Mouse (Mus musculus) forebrain, embryonic 16.5 days (tissue): Measurements from ENCODE around the gene Hps6. TPM values are rescaled to one million over a fixed set of nuclear protein-coding genes. Genes with fewer than 3 reads are reported as not detected.
A peak's percentile ranks its signal among the peaks of the same experiment; 100 is the strongest.
"Not testable (repeated sequence)": the region's sequence is repeated elsewhere in the genome, so short reads cannot be mapped to it uniquely, and the experiment has no call there.

Experiments
- ATAC-seq: fragments of 200-750 bp; cut with Nextera tagmentation; 2 replicates; pipeline ENCODE4 v1.8.0; 2017; ENCODE audit warnings: mild to moderate bottlenecking, moderate library complexity
- H3K27ac ChIP-seq: fragments of 300-500 bp; sonication (generic); 2 replicates; pipeline ENCODE4 v1.5.1; 2014; ENCODE audit warnings: low read length, control low read depth
- H3K27me3 ChIP-seq: fragments of 300-500 bp; sonication (generic); replicated peaks from 2 replicates; pipeline ENCODE4 v1.6.1; 2014; ENCODE audit warnings: low read length; ENCODE audit not compliant: control insufficient read depth, insufficient read depth
- H3K36me3 ChIP-seq: fragments of 300-500 bp; sonication (generic); 2 replicates; pipeline ENCODE4 v1.6.1; 2014; ENCODE audit not compliant: control insufficient read depth, insufficient read depth
- H3K4me1 ChIP-seq: fragments of 300-500 bp; sonication (generic); replicated peaks from 2 replicates; pipeline ENCODE4 v1.6.1; 2014; ENCODE audit warnings: low read length; ENCODE audit not compliant: control insufficient read depth, insufficient read depth
- H3K4me2 ChIP-seq: fragments of 300-500 bp; sonication (generic); 2 replicates; pipeline ENCODE4 v1.6.1; 2014; ENCODE audit warnings: mild to moderate bottlenecking, low read length, control low read depth
- H3K4me3 ChIP-seq: fragments of 300-500 bp; sonication (generic); replicated peaks from 2 replicates; pipeline ENCODE4 v1.5.1; 2014; ENCODE audit warnings: mild to moderate bottlenecking, low read length, control low read depth
- H3K9ac ChIP-seq: fragments of 300-500 bp; sonication (generic); replicated peaks from 2 replicates; pipeline ENCODE4 v1.6.1; 2014; ENCODE audit warnings: low read depth, low read length, control low read depth
- H3K9me3 ChIP-seq: fragments of 300-500 bp; sonication (generic); 2 replicates; pipeline ENCODE4 v1.6.1; 2016; ENCODE audit warnings: low read length; ENCODE audit not compliant: control insufficient read depth
- WGBS: fragments of 180-500 bp; shearing (Covaris S2); extraction: QIAGEN DNeasy Blood & Tissue Kit; methylation state at CpG from one replicate; pipeline ENCODE4 v1.1.7; 2014; 5-methylcytosine and 5-hydroxymethylcytosine counted together
- polyA plus RNA-seq: library from polyadenylated mRNA; unstranded; fragments of >200 nt; fragmentation: Nextera tagmentation; extraction: Ambion mirVana; gene quantifications from 2 replicates; pipeline ENCODE4 v1.2.1, GENCODE M21; 2015

The Hps6 gene
- polyA plus RNA-seq: 3.4 and 3.7 TPM in 2 replicates

DNA sequence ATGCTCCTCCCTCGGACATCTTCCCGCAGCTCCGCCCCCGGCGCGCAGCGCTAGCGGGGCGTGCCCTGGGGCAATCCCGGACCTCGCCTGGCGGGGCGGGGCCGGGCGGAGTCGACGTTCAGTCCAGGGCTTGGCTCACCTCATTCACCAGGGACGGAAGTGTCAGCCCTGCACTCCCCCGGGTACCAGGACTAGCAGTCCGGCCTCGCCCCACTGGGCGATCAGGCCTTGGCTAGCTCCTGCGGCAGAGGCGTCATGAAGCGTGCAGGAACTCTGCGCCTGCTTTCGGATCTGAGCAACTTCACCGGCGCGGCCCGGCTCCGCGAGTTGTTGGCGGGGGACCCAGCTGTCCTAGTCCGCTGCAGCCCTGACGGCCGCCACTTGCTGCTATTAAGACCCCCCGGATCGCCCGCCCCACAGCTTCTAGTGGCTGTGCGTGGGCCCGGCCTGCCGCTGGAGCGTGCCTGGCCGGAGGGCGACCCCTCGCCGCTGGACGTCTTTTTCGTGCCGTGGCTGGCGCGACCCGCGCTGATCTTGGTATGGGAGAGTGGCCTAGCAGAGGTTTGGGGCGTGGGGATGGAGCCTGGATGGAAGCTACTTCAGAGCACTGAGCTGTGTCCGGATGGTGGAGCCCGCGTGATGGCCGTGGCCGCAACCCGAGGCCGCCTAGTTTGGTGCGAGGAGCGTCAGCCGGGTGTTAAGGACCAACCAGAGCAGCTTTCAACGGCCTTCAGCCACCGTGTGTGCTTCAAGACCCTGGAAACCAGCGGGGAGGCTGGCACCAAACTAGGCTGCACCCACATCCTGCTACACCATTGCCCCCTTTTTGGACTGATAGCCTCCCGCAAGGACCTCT is at the start of gene Hps6:
Gene Hps6, plus strand, starts transcription at position 138 of the 856 bp plus-strand sequence.
- 2% methylated on average over 70 of the region's 70 CpGs for WGBS
- H3K27ac ChIP-seq: no peak within 1 kb of the TSS
- ATAC-seq: peak; percentile 49; the same call in 1 of the 2 replicates
- peaks cover 7% of the 10 kb centered on the region for H3K4me1 ChIP-seq
- H3K27me3 ChIP-seq: 0 out of 2 replicates have a peak, but pooled peaks cover 2% of the 10 kb centered on the region
- H3K4me2 ChIP-seq: peak within 1 kb of the TSS; percentile 98
- H3K9me3 ChIP-seq: no peaks in the 10 kb centered on the region
- H3K36me3 ChIP-seq: no peaks in the 10 kb centered on the region
- H3K9ac ChIP-seq: peak within 1 kb of the TSS; percentile 68
- peak within 1 kb of the TSS; percentile 63 for H3K4me3 ChIP-seq

GRCm38 (mm10) chr19:45956736-45957135 is 46.6 kb upstream of the Hps6 start:
- Histone ChIP-seq H3K27ac (no peak overlapping the region), H3K4me1 (no peaks in the 10 kb centered on the region), H3K4me2 (no peak overlapping the region), H3K4me3 (no peak overlapping the region), H3K27me3 (no peaks in the 10 kb centered on the region), H3K9ac (no peak overlapping the region), H3K36me3 (peaks cover 6% of the 10 kb centered on the region; the same call in 1 of the 2 replicates), H3K9me3 (no peaks in the 10 kb centered on the region)
- ATAC-seq: no peak
- WGBS: 92% methylated on average over 7 of the region's 7 CpGs

DNA sequence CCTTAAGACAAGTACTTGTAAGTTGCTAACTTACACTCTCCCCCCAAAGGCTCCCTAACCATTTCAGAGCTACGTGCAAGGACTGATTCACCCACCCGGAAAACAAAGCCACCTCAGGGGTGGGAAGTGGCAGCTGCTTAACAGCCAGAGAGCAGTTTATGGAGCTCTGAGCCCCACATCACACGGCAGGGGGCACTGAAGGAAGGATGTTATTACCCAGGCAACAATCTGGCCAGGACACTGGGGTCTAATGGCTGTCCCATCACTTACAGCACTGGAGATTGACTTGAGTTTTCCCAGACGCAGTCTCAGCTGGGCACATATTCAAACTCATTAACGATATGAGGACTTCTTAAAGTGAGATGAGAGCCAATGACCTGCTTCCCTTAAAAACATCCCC is 42.5 kb upstream of the Hps6 start:
- H3K4me2 ChIP-seq: no peak overlapping the region
- no peaks in the 10 kb centered on the region for H3K9me3 ChIP-seq
- H3K9ac ChIP-seq: no peak overlapping the region
- no peaks in the 10 kb centered on the region for H3K27me3 ChIP-seq
- peaks cover 6% of the 10 kb centered on the region; the same call in 1 of the 2 replicates for H3K36me3 ChIP-seq
- ATAC-seq: no peak
- no peak overlapping the region for H3K27ac ChIP-seq
- no peaks in the 10 kb centered on the region for H3K4me1 ChIP-seq
- H3K4me3 ChIP-seq: no peak overlapping the region
- WGBS: 32% methylated on average over 5 of the region's 5 CpGs

GRCm38 (mm10) chr19:45984379-45984778 is 18.9 kb upstream of the Hps6 start:
- no peaks in the 10 kb centered on the region for H3K27me3 ChIP-seq
- H3K9ac ChIP-seq: no peak overlapping the region
- H3K9me3 ChIP-seq: no peaks in the 10 kb centered on the region
- H3K4me1 ChIP-seq: no peaks in the 10 kb centered on the region
- no peak overlapping the region for H3K27ac ChIP-seq
- no peaks in the 10 kb centered on the region; the same call in 1 of the 2 replicates for H3K36me3 ChIP-seq
- ATAC-seq: no peak
- no peak overlapping the region for H3K4me2 ChIP-seq
- H3K4me3 ChIP-seq: no peak overlapping the region

- Histone ChIP-seq H3K9ac (no peak overlapping the region), H3K9me3 (no peaks in the 10 kb centered on the region), H3K4me2 (no peak overlapping the region), H3K27me3 (no peaks in the 10 kb centered on the region), H3K4me1 (no peaks in the 10 kb centered on the region), H3K36me3 (no peaks in the 10 kb centered on the region; the same call in 1 of the 2 replicates), H3K27ac (no peak overlapping the region), H3K4me3 (no peak overlapping the region)
- ATAC-seq: no peak
- whole genome bisulfite sequencing: 97% methylated on average over 3 of the region's 3 CpGs
These were observed 15.1 kb upstream of the Hps6 start for GRCm38 (mm10) chr19:45988238-45988637.

DNA sequence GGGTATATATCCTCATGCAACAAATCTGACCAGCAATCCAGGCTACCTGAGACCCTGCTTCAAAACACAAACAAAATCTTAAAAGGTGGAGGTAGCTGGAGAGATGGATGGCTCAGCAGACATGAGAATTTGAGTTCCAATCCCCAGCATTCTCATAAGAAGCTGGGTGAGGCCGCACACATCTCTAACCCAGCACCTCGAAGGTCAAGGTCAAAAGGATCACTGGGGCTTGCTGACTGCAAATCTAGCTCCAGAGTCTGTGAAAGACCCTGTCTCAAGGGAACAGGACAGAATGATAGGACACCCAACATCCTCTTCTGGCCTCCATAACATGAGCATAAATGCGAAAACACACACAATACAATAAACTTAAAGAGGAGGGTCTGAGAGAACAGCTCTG is 12.1 kb upstream of the Hps6 start:
- no peaks in the 10 kb centered on the region for H3K9me3 ChIP-seq
- no peak for ATAC-seq
- no peak overlapping the region for H3K4me3 ChIP-seq
- H3K27me3 ChIP-seq: no peaks in the 10 kb centered on the region
- no peak overlapping the region for H3K9ac ChIP-seq
- H3K4me2 ChIP-seq: no peak overlapping the region
- H3K4me1 ChIP-seq: no peaks in the 10 kb centered on the region
- H3K27ac ChIP-seq: no peak overlapping the region
- no peaks in the 10 kb centered on the region; the same call in 1 of the 2 replicates for H3K36me3 ChIP-seq
- WGBS: 99% methylated on average over 3 of the region's 3 CpGs

GRCm38 (mm10) chr19:45993441-45993840 is 9.9 kb upstream of the Hps6 start:
- WGBS: 90% methylated on average over 6 of the region's 6 CpGs
- not testable (repeated sequence) for H3K27me3 ChIP-seq, H3K4me3 ChIP-seq, H3K4me1 ChIP-seq, H3K9me3 ChIP-seq, H3K36me3 ChIP-seq, ATAC-seq, H3K9ac ChIP-seq, H3K27ac ChIP-seq, H3K4me2 ChIP-seq

DNA sequence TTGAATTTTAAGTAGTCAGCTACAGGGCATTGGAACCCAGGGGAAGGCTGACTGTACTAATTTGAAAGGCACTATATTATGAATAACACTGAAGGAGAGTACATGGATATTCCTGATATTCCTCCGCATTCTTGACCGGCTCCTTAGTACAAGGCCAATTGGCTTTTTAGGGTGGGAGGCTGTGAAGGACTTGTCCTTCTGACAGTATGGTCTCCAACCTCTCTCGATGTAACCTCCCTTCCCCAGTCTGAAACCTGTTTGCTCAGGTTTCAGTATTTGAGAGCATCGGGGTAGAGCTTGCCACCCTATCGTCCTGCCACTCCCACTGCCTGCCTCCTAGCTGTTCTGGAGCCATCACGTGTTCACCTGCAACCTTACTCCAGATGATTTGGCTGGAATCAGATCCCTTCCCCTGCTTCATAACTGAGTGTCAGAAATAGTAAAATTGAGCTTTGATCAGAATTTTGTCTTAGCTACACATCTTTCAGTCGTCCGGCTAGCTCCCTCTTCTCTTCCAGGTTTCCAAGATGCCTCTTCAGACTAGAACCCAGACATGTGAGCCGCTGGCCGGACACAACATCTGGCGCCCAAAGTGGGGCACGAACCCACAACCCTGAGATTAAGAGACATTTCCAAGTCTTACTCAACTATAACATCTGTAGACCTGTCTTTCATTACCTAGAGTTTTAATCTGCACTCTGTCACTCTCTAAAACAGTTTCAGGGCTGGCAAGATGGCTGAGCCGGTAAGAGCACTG is 9.1 kb upstream of the Hps6 start:
- H3K9ac ChIP-seq: no peak overlapping the region
- H3K27ac ChIP-seq: no peak overlapping the region
- no peak for ATAC-seq
- WGBS: 97% methylated on average over 13 of the region's 13 CpGs
- H3K27me3 ChIP-seq: no peaks in the 10 kb centered on the region
- no peak overlapping the region for H3K4me3 ChIP-seq
- no peaks in the 10 kb centered on the region for H3K9me3 ChIP-seq
- H3K4me1 ChIP-seq: peaks cover 5% of the 10 kb centered on the region
- no peaks in the 10 kb centered on the region for H3K36me3 ChIP-seq
- H3K4me2 ChIP-seq: no peak overlapping the region

- Histone ChIP-seq H3K9me3 (no peaks in the 10 kb centered on the region), H3K9ac (peak overlapping the region; percentile 90), H3K4me2 (peak overlapping the region; percentile 66), H3K27me3 (no peaks in the 10 kb centered on the region), H3K27ac (no peak overlapping the region), H3K36me3 (no peaks in the 10 kb centered on the region), H3K4me3 (peak overlapping the region; percentile 84), H3K4me1 (peaks cover 5% of the 10 kb centered on the region)
- WGBS: 63% methylated on average over 5 of the region's 5 CpGs
- no peak for ATAC-seq
These were observed 5.9 kb upstream of the Hps6 start for GRCm38 (mm10) chr19:45997365-45997764.
